17 mouse cellular contexts compared by ENCODE assay signal in genomic region chr13:83914697-83915096, GRCm38 (mm10).
"Had no signal": no experiment of that assay in that cellular context is flagged by ENCODE, and none has a peak within 500 bp of the region (broad histone marks: within the 10 kb centered on the region; RNA-seq: fewer than 3 reads in every experiment).

No protein-coding gene starts in this region.

- H3K4me3 ChIP-seq: liver, embryonic 15.5 days; lung, embryonic 15.5 days; megakaryocyte, embryonic 14.5 days; midbrain, embryonic 12.5 days; midbrain, embryonic 15.5 days; stomach, embryonic 15.5 days had no signal

- H3K4me1 ChIP-seq: liver, embryonic 15.5 days; lung, embryonic 15.5 days; megakaryocyte, embryonic 14.5 days; midbrain, embryonic 12.5 days; midbrain, embryonic 15.5 days; stomach, embryonic 15.5 days had no signal

- H3K9ac ChIP-seq: liver, embryonic 15.5 days; liver, postnatal 0 days; lung, embryonic 15.5 days; midbrain, embryonic 12.5 days; midbrain, embryonic 15.5 days; stomach, embryonic 15.5 days had no signal

- H3K27ac ChIP-seq: liver, embryonic 15.5 days; lung, embryonic 15.5 days; macrophage; midbrain, embryonic 12.5 days; midbrain, embryonic 15.5 days; stomach, embryonic 15.5 days; stomach, postnatal 0 days had no signal

- H3K36me3 ChIP-seq: liver, embryonic 15.5 days; lung, embryonic 15.5 days; midbrain, embryonic 12.5 days; midbrain, embryonic 15.5 days; stomach, embryonic 15.5 days had no signal

- H3K27me3 ChIP-seq: liver, embryonic 15.5 days; lung, embryonic 15.5 days; megakaryocyte, embryonic 14.5 days; midbrain, embryonic 12.5 days; midbrain, embryonic 15.5 days; stomach, embryonic 15.5 days had no signal

- H3K4me2 ChIP-seq: liver, embryonic 15.5 days; lung, embryonic 15.5 days; midbrain, embryonic 12.5 days; midbrain, embryonic 15.5 days; stomach, embryonic 15.5 days had no signal

- H3K9me3 ChIP-seq: lung, embryonic 15.5 days; midbrain, embryonic 15.5 days; stomach, embryonic 15.5 days had no signal

- DNase-seq: liver, postnatal 0 days; lung, adult 2 months; lung, postnatal 14 days; lung, postnatal 36 days; right cerebral cortex, postnatal 14 days; thymus, adult 2 months; thymus, postnatal 25 days; thymus, postnatal 4 days had no signal

- ATAC-seq: liver, postnatal 0 days; lung, postnatal 0 days; midbrain, embryonic 15.5 days had no signal
